ENCODE assay signal across 18 mouse cellular contexts in the genomic region with DNA sequence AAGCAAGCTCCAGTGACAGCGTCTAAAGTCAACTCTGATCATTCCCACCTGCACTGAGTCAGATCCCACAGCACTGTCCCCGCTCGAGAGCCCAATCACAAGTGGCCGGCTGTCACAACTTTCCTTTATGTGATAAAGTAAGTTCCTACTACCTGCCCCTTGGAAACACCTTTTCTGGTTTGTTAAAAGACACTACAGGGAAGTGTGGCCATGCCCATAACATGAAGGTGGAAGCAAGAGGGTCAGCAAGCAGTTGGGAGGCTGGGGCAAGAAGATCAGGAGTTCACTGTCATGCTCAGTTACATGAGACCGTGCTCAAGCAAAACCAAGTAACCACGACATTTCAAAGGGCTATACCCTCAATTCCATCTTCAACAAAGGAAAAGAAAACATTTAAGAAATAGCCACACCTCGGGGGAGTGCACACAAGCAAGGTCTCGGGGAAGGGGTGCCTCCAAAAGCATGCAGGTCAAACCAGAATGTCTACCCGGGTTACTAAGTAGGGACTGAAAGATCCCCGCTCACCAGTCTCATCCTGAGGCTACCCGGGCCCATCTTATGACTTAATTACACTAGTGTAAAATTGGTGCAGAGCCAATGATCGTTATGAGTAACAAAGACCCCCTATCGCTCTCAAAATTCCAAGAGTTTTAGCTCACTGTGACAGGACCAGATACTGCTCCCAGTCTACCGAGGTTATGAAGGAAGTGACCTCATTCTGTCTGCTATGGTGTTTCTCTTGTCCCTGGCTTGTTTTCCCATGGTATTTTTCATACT. TPM values are rescaled to one million over a fixed set of nuclear protein-coding genes. Genes with fewer than 3 reads are reported as not detected.
A peak's percentile ranks its signal among the peaks of the same experiment; 100 is the strongest.
DNase-seq lines count a peak whose midpoint lies in the region; ATAC-seq and TF ChIP-seq lines count a peak whose summit lies in the region.
"Had no signal": no experiment of that assay in that cellular context is flagged by ENCODE, and none has a peak within 500 bp of the region (broad histone marks: within the 10 kb centered on the region; RNA-seq: fewer than 3 reads in every experiment).

No protein-coding gene starts in this region.

- peaks cover 8% of the 10 kb centered on the region for H3K36me3 ChIP-seq in heart, embryonic 13.5 days
- no peaks in the 10 kb centered on the region for H3K36me3 ChIP-seq in intestine, embryonic 16.5 days (ENCODE audit: control insufficient read depth, insufficient read depth, low read length)
- H3K36me3 ChIP-seq in intestine, postnatal 0 days (ENCODE audit: control insufficient read depth, insufficient read depth) = 0 out of 2 replicates have a peak, but pooled peaks cover 5% of the 10 kb centered on the region
- no peaks in the 10 kb centered on the region for H3K36me3 ChIP-seq in neural tube, embryonic 13.5 days
- H3K36me3 ChIP-seq in neural tube, embryonic 15.5 days = no peaks in the 10 kb centered on the region
- H3K36me3 ChIP-seq: liver, embryonic 15.5 days; midbrain, embryonic 13.5 days had no signal

- H3K9me3 ChIP-seq in heart, embryonic 13.5 days = no peaks in the 10 kb centered on the region
- no peaks in the 10 kb centered on the region for H3K9me3 ChIP-seq in intestine, embryonic 16.5 days (ENCODE audit: control insufficient read depth, low read length)
- H3K9me3 ChIP-seq in intestine, postnatal 0 days (ENCODE audit: control insufficient read depth) = no peaks in the 10 kb centered on the region
- H3K9me3 ChIP-seq in neural tube, embryonic 13.5 days = no peaks in the 10 kb centered on the region
- H3K9me3 ChIP-seq in neural tube, embryonic 15.5 days (replicated peaks) = no peaks in the 10 kb centered on the region
- H3K9me3 ChIP-seq: limb, embryonic 13.5 days; liver, embryonic 15.5 days; midbrain, embryonic 13.5 days had no signal

- 55% methylated on average over 14 of the region's 14 CpGs for WGBS in heart, embryonic 13.5 days
- 67% methylated on average over 14 of the region's 14 CpGs for WGBS in intestine, embryonic 16.5 days
- 58% methylated on average over 14 of the region's 14 CpGs for WGBS in intestine, postnatal 0 days
- 55% methylated on average over 14 of the region's 14 CpGs for whole genome bisulfite sequencing in neural tube, embryonic 13.5 days
- 48% methylated on average over 14 of the region's 14 CpGs for WGBS in neural tube, embryonic 15.5 days

- ATAC-seq in heart, embryonic 13.5 days (ENCODE audit: extremely low read depth, insufficient number of reproducible peaks, low FRiP score, low TSS enrichment) = no peak
- no peak for ATAC-seq in intestine, embryonic 16.5 days
- ATAC-seq in intestine, postnatal 0 days = no peak
- no peak for ATAC-seq in neural tube, embryonic 13.5 days (ENCODE audit: low read depth)
- ATAC-seq in neural tube, embryonic 15.5 days (ENCODE audit: low FRiP score) = no peak
- ATAC-seq: inflammation-experienced regulatory T-cells, adult 6 months; lung, postnatal 0 days; midbrain, embryonic 13.5 days had no signal

- peak overlapping the region; percentile 14 for H3K4me3 ChIP-seq in heart, embryonic 13.5 days
- no peak overlapping the region for H3K4me3 ChIP-seq in intestine, embryonic 16.5 days (ENCODE audit: low read length)
- H3K4me3 ChIP-seq in intestine, postnatal 0 days (ENCODE audit: low read depth, low read length) = no peak overlapping the region
- H3K4me3 ChIP-seq in neural tube, embryonic 13.5 days = no peak overlapping the region
- H3K4me3 ChIP-seq in neural tube, embryonic 15.5 days (replicated peaks) = no peak overlapping the region
- H3K4me3 ChIP-seq: layer of hippocampus, adult 2 months; limb, embryonic 13.5 days; liver, embryonic 15.5 days; midbrain, embryonic 13.5 days had no signal

- peaks cover 82% of the 10 kb centered on the region for H3K4me1 ChIP-seq in heart, embryonic 13.5 days
- H3K4me1 ChIP-seq in intestine, embryonic 16.5 days (ENCODE audit: control insufficient read depth, insufficient read depth, low read length) = peaks cover 37% of the 10 kb centered on the region
- peaks cover 20% of the 10 kb centered on the region for H3K4me1 ChIP-seq in intestine, postnatal 0 days (replicated peaks; ENCODE audit: control insufficient read depth, insufficient read depth, low read length)
- peaks cover 58% of the 10 kb centered on the region for H3K4me1 ChIP-seq in neural tube, embryonic 13.5 days (replicated peaks)
- H3K4me1 ChIP-seq in neural tube, embryonic 15.5 days = peaks cover 68% of the 10 kb centered on the region

- peak overlapping the region; percentile 99 for H3K9ac ChIP-seq in heart, embryonic 13.5 days
- H3K9ac ChIP-seq in intestine, embryonic 16.5 days (ENCODE audit: low read depth, low read length) = no peak overlapping the region
- H3K9ac ChIP-seq in intestine, postnatal 0 days (ENCODE audit: low read depth, low read length) = no peak overlapping the region
- no peak overlapping the region; the same call in 1 of the 2 replicates for H3K9ac ChIP-seq in neural tube, embryonic 13.5 days
- no peak overlapping the region for H3K9ac ChIP-seq in neural tube, embryonic 15.5 days (replicated peaks)
- H3K9ac ChIP-seq: limb, embryonic 13.5 days; liver, embryonic 15.5 days; midbrain, embryonic 13.5 days had no signal

- peak overlapping the region; percentile 90 for H3K4me2 ChIP-seq in heart, embryonic 13.5 days
- 0 out of 2 replicates have a peak overlapping the region, but pooled peaks have one; percentile 17 for H3K4me2 ChIP-seq in intestine, embryonic 16.5 days (ENCODE audit: low read depth, low read length)
- H3K4me2 ChIP-seq in intestine, postnatal 0 days (replicated peaks; ENCODE audit: low read depth) = no peak overlapping the region
- H3K4me2 ChIP-seq in neural tube, embryonic 13.5 days = 0 out of 2 replicates have a peak overlapping the region, but pooled peaks have one; percentile 11
- no peak overlapping the region for H3K4me2 ChIP-seq in neural tube, embryonic 15.5 days
- H3K4me2 ChIP-seq: liver, embryonic 15.5 days had no signal

- no peaks in the 10 kb centered on the region for H3K27me3 ChIP-seq in heart, embryonic 13.5 days (replicated peaks)
- no peaks in the 10 kb centered on the region for H3K27me3 ChIP-seq in intestine, embryonic 16.5 days (replicated peaks; ENCODE audit: control insufficient read depth, insufficient read depth, low read length)
- no peaks in the 10 kb centered on the region for H3K27me3 ChIP-seq in intestine, postnatal 0 days (replicated peaks; ENCODE audit: control insufficient read depth, insufficient read depth, low read length)
- H3K27me3 ChIP-seq in neural tube, embryonic 13.5 days = no peaks in the 10 kb centered on the region
- no peaks in the 10 kb centered on the region for H3K27me3 ChIP-seq in neural tube, embryonic 15.5 days (replicated peaks)
- H3K27me3 ChIP-seq: limb, embryonic 13.5 days; liver, embryonic 15.5 days; midbrain, embryonic 13.5 days had no signal

- peak overlapping the region; percentile 76 for H3K27ac ChIP-seq in heart, embryonic 13.5 days (replicated peaks)
- H3K27ac ChIP-seq in intestine, embryonic 16.5 days (ENCODE audit: low read length) = no peak overlapping the region
- H3K27ac ChIP-seq in intestine, postnatal 0 days (ENCODE audit: low read depth, low read length) = no peak overlapping the region
- H3K27ac ChIP-seq in neural tube, embryonic 13.5 days (replicated peaks) = no peak overlapping the region
- no peak overlapping the region for H3K27ac ChIP-seq in neural tube, embryonic 15.5 days (replicated peaks)
- H3K27ac ChIP-seq: layer of hippocampus, adult 2 months; limb, embryonic 13.5 days; liver, embryonic 15.5 days; midbrain, embryonic 13.5 days had no signal

- TF ChIP-seq CTCF in intestine, postnatal 0 days (IDR thresholded peaks at IDR 0.05; ENCODE audit: low read depth) = no peak

- no peak for DNase-seq in heart, adult 9 months (ENCODE audit: low spot score in 2 of 2)
- no peak for DNase-seq in right cerebral cortex, postnatal 14 days
- DNase-seq: cerebellum, adult 2 months; kidney, postnatal 10 days; layer of hippocampus, postnatal 36 days; right cerebral cortex, postnatal 4 days; thymus, adult 2 months had no signal

RNA-seq across cellular contexts. Expression of a gene that starts 3.6 kb away (rescaled TPM):
- polyA plus RNA-seq in heart, embryonic 13.5 days (2015; fragmentation: Nextera tagmentation; extraction: Ambion mirVana) = 24.5 and 25.3 TPM in 2 replicates
- 25.4 and 26.8 TPM in 2 replicates for polyA plus RNA-seq in intestine, embryonic 16.5 days (2015; fragmentation: Nextera tagmentation; extraction: Ambion mirVana)
- 13.1 and 13.4 TPM in 2 replicates for polyA plus RNA-seq in intestine, postnatal 0 days (2015; fragmentation: Nextera tagmentation; extraction: Ambion mirVana)
- 31.4 and 34.1 TPM in 2 replicates for polyA plus RNA-seq in neural tube, embryonic 13.5 days (2015; fragmentation: Nextera tagmentation; extraction: Ambion mirVana)
- 30.4 and 32.8 TPM in 2 replicates for polyA plus RNA-seq in neural tube, embryonic 15.5 days (2015; fragmentation: Nextera tagmentation; extraction: Ambion mirVana)

Comparison
In these comparisons a context has a peak if more than half of its experiments do, and no peak if none do; other contexts are left out.
1. H3K4me2 ChIP-seq: peak in heart, embryonic 13.5 days (single experiment), intestine, embryonic 16.5 days (single experiment) and neural tube, embryonic 13.5 days (single experiment); none in intestine, postnatal 0 days (single experiment) and neural tube, embryonic 15.5 days (single experiment).